In the genomic region with DNA sequence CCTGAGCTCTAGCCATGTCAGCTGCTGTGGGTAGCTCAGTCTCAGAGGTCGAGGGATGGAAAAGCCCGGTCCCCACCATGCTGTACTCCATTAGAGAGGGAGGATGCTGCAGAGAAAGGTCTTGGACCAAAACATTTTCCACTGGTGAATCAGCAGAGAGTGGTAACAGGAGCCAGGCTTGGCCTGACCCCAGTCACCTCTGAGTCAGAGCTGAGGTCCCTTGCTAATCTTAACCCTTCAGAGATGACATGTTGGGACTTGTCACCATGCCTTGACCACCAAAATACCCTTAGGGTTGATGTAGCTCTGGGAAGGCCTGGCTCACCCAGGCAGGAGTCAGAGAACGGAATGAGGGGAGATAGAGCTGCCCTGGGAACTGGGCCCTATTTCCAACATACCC, we compare ENCODE assay signal across 28 mouse cellular contexts.
DNase-seq lines count a peak whose midpoint lies in the region; ATAC-seq lines count a peak whose summit lies in the region.
"Had no signal": no experiment of that assay in that cellular context is flagged by ENCODE, and none has a peak within 500 bp of the region (broad histone marks: within the 10 kb centered on the region; RNA-seq: fewer than 3 reads in every experiment).

No protein-coding gene starts in this region.

- no peak overlapping the region for H3K4me3 ChIP-seq in neural tube, embryonic 15.5 days (replicated peaks)
- H3K4me3 ChIP-seq in hindbrain, embryonic 16.5 days (ENCODE audit: low read length): no peak overlapping the region
- H3K4me3 ChIP-seq: embryonic facial prominence, embryonic 13.5 days; heart, embryonic 12.5 days; hindbrain, embryonic 10.5 days; left cerebral cortex, adult 2 months; limb, embryonic 15.5 days; megakaryocyte, embryonic 14.5 days; midbrain, embryonic 13.5 days had no signal

- no peaks in the 10 kb centered on the region for H3K4me1 ChIP-seq in neural tube, embryonic 15.5 days
- H3K4me1 ChIP-seq in hindbrain, embryonic 16.5 days (ENCODE audit: control insufficient read depth, insufficient read depth, low read depth, low read length): no peaks in the 10 kb centered on the region
- H3K4me1 ChIP-seq: midbrain, embryonic 13.5 days had no signal

- no peak for ATAC-seq in neural tube, embryonic 15.5 days (ENCODE audit: low FRiP score)
- no peak for ATAC-seq in hindbrain, embryonic 16.5 days
- ATAC-seq: CD4-positive, CD25-positive, alpha-beta regulatory T cell, adult 4 months; forebrain, embryonic 14.5 days; intestine, postnatal 0 days; midbrain, embryonic 13.5 days; Patski had no signal

- H3K36me3 ChIP-seq in neural tube, embryonic 15.5 days: no peaks in the 10 kb centered on the region
- H3K36me3 ChIP-seq in hindbrain, embryonic 16.5 days (ENCODE audit: control insufficient read depth, insufficient read depth, low read length): no peaks in the 10 kb centered on the region
- H3K36me3 ChIP-seq: embryonic facial prominence, embryonic 13.5 days; heart, embryonic 12.5 days; hindbrain, embryonic 10.5 days; limb, embryonic 15.5 days; midbrain, embryonic 13.5 days had no signal

- peak; percentile 92 for DNase-seq in 3T3-L1 (ENCODE audit: low read depth, low spot score)
- DNase-seq in Muller cell, postnatal 12 days (ENCODE audit: inconsistent ontology term): peak; percentile 82
- DNase-seq in adrenal gland, postnatal 25 days: peak; percentile 52
- peak; percentile 24 for DNase-seq in gastrocnemius, postnatal 25 days
- DNase-seq in heart, adult 8-10 months (ENCODE audit: low spot score): no peak
- DNase-seq: cerebellum, adult 18-20 months; cerebellum, postnatal 14 days; embryo, embryonic 11 days; heart, adult 11 months; heart, postnatal 10 days; kidney, postnatal 4 days; lung, embryonic 14.5 days; lung, postnatal 36 days had no signal

- no peak overlapping the region for H3K9ac ChIP-seq in neural tube, embryonic 15.5 days (replicated peaks)
- H3K9ac ChIP-seq in hindbrain, embryonic 16.5 days (ENCODE audit: low read depth, low read length): no peak overlapping the region
- H3K9ac ChIP-seq: embryonic facial prominence, embryonic 13.5 days; heart, embryonic 12.5 days; limb, embryonic 15.5 days; liver, embryonic 14.5 days; lung, embryonic 14.5 days; midbrain, embryonic 13.5 days had no signal

- H3K4me2 ChIP-seq in neural tube, embryonic 15.5 days: no peak overlapping the region
- H3K4me2 ChIP-seq in hindbrain, embryonic 16.5 days (ENCODE audit: low read length): no peak overlapping the region
- H3K4me2 ChIP-seq: embryonic facial prominence, embryonic 13.5 days; heart, embryonic 12.5 days; limb, embryonic 15.5 days; lung, embryonic 14.5 days; midbrain, embryonic 13.5 days had no signal

- no peaks in the 10 kb centered on the region; the same call in 1 of the 2 replicates for H3K27me3 ChIP-seq in neural tube, embryonic 15.5 days (replicated peaks)
- no peaks in the 10 kb centered on the region for H3K27me3 ChIP-seq in hindbrain, embryonic 16.5 days (replicated peaks; ENCODE audit: control insufficient read depth, insufficient read depth, low read length)
- H3K27me3 ChIP-seq: embryonic facial prominence, embryonic 13.5 days; limb, embryonic 15.5 days; midbrain, embryonic 13.5 days; Patski had no signal

- 88% methylated on average over 3 of the region's 3 CpGs for WGBS in neural tube, embryonic 15.5 days
- WGBS in hindbrain, embryonic 16.5 days: 91% methylated on average over 3 of the region's 3 CpGs

- no peak overlapping the region for H3K27ac ChIP-seq in neural tube, embryonic 15.5 days (replicated peaks)
- no peak overlapping the region for H3K27ac ChIP-seq in hindbrain, embryonic 16.5 days (ENCODE audit: low read depth, low read length)
- H3K27ac ChIP-seq: embryonic facial prominence, embryonic 13.5 days; hindbrain, embryonic 10.5 days; left cerebral cortex, adult 2 months; limb, embryonic 15.5 days; liver, embryonic 14.5 days; midbrain, embryonic 13.5 days; stomach, postnatal 0 days had no signal

- H3K9me3 ChIP-seq in neural tube, embryonic 15.5 days (replicated peaks): no peaks in the 10 kb centered on the region
- no peaks in the 10 kb centered on the region for H3K9me3 ChIP-seq in hindbrain, embryonic 16.5 days (ENCODE audit: control insufficient read depth, low read length)
- H3K9me3 ChIP-seq: embryonic facial prominence, embryonic 13.5 days; heart, embryonic 12.5 days; hindbrain, embryonic 10.5 days; limb, embryonic 15.5 days; megakaryocyte, embryonic 14.5 days; midbrain, embryonic 13.5 days had no signal
